Mouse (Mus musculus) ES-E14 (cell line): ENCODE results near the gene Cd200r3. TPM values are rescaled to one million over a fixed set of nuclear protein-coding genes. Genes with fewer than 3 reads are reported as not detected.

Source experiments
- DNase-seq: peaks from one replicate; pipeline ENCODE4 v3.0.0-alpha.2; 2013; ENCODE audit warnings: low read depth, low spot score
- H3K27ac ChIP-seq: 2 replicates; pipeline ENCODE4 v1.5.1; 2012; ENCODE audit warnings: low read depth, mild to moderate bottlenecking, low read length, moderate library complexity, mixed read lengths; ENCODE audit not compliant: poor library complexity, insufficient read depth, severe bottlenecking
- H3K36me3 ChIP-seq: 2 replicates; pipeline ENCODE4 v1.6.1; 2012; ENCODE audit warnings: mild to moderate bottlenecking, low read length, moderate library complexity, mixed read lengths; ENCODE audit not compliant: control insufficient read depth, poor library complexity, insufficient read depth, severe bottlenecking
- H3K4me1 ChIP-seq, 2 experiments: fragments of 150-350 bp in 1 of 2; sonication (generic) in 1 of 2; 2 replicates each; pipeline ENCODE4 v1.6.1; 2012; ENCODE audit warnings: low read length in 2 of 2, mild to moderate bottlenecking in 1 of 2, mixed read lengths in 1 of 2; ENCODE audit not compliant: control insufficient read depth in 2 of 2, insufficient read depth in 2 of 2, poor library complexity in 1 of 2
- H3K4me3 ChIP-seq, 2 experiments: fragments of 150-350 bp in 1 of 2; sonication (generic) in 1 of 2; 2 replicates each; pipeline ENCODE4 v1.5.1; 2012; ENCODE audit warnings: low read length in 2 of 2, low read depth in 1 of 2, mild to moderate bottlenecking in 1 of 2, mixed read lengths in 1 of 2; ENCODE audit not compliant: insufficient read depth in 1 of 2, poor library complexity in 1 of 2, severe bottlenecking in 1 of 2
- H3K9ac ChIP-seq: 2 replicates; pipeline ENCODE4 v1.6.1; 2012; ENCODE audit warnings: low read depth, mild to moderate bottlenecking, low read length, mixed read lengths; ENCODE audit not compliant: poor library complexity, insufficient read depth, severe bottlenecking
- H3K9me3 ChIP-seq: fragments of 150-350 bp; sonication (generic); 2 replicates; pipeline ENCODE4 v1.6.1; 2012; ENCODE audit warnings: low read depth, mild to moderate bottlenecking, low read length; ENCODE audit not compliant: control insufficient read depth, insufficient read depth
- CHD2 ChIP-seq: IDR thresholded peaks from 2 replicates; pipeline ENCODE4 v1.6.1; 2014; ENCODE audit warnings: mild to moderate bottlenecking, low read depth, low read length, inconsistent platforms
- HCFC1 ChIP-seq: IDR thresholded peaks from 2 replicates; pipeline ENCODE4 v1.6.1; 2012; ENCODE audit warnings: low read length, inconsistent platforms, borderline replicate concordance; ENCODE audit not compliant: insufficient read depth
- MAFK ChIP-seq: IDR thresholded peaks from 2 replicates; pipeline ENCODE4 v1.6.1; 2014; ENCODE audit warnings: mild to moderate bottlenecking, low read depth, low read length, inconsistent platforms; ENCODE audit not compliant: insufficient read depth
- ZC3H11A ChIP-seq: IDR thresholded peaks from 2 replicates; pipeline ENCODE4 v1.6.1; 2012; ENCODE audit warnings: low read depth, mild to moderate bottlenecking, inconsistent platforms, low read length, borderline replicate concordance
- ZNF384 ChIP-seq: IDR thresholded peaks from 2 replicates; pipeline ENCODE4 v1.6.1; 2012; ENCODE audit warnings: low read depth, low read length, inconsistent platforms
- in situ Hi-C, 2 experiments: fragments of 600-800 bp; cut with MboI; formaldehyde crosslinking; loops; one replicate each; pipeline ENCODE4 v1.15.1; 2025; ENCODE audit warnings: low sequenced_read_pairs in 2 of 2, inconsistent platforms in 1 of 2; ENCODE audit not compliant: unreplicated experiment in 2 of 2
- total RNA-seq: library from RNA; depleted of rRNA; stranded (reverse); fragments of 300-350 nt; gene quantifications from 2 replicates; pipeline ENCODE4 v1.2.3, GENCODE M21; 2012

Cd200r3 gene
- total RNA-seq, 1 experiment, result not detected

- in situ Hi-C loops, result no loop called here
- Histone ChIP-seq H3K9me3 (no peaks in the 10 kb centered on the region), H3K27ac (no peak overlapping the region), H3K36me3 (no peaks in the 10 kb centered on the region), H3K4me1 (no peaks in the 10 kb centered on the region), H3K9ac (no peak overlapping the region), H3K4me3 (no peak overlapping the region)
- DNase-seq, result no peak
- TF ChIP-seq ZNF384 (no peak), MAFK (no peak), HCFC1 (no peak), ZC3H11A (no peak), CHD2 (no peak)
Measured at GRCm38 (mm10) chr16:44970925-44971324, 27.4 kb downstream of the Cd200r3 start.

- no peaks in the 10 kb centered on the region for H3K9me3 ChIP-seq
- no peak for DNase-seq
- no peaks in the 10 kb centered on the region for H3K4me1 ChIP-seq
- TF ChIP-seq HCFC1 (no peak), ZC3H11A (no peak), CHD2 (no peak), ZNF384 (no peak), MAFK (no peak)
- no peak overlapping the region for H3K4me3 ChIP-seq
- H3K36me3 ChIP-seq, result no peaks in the 10 kb centered on the region
- no peak overlapping the region for H3K27ac ChIP-seq
- in situ Hi-C loops, result no loop called here
- H3K9ac ChIP-seq, result no peak overlapping the region
Measured at GRCm38 (mm10) chr16:44974042-44974441, 30.6 kb downstream of the Cd200r3 start.

- no peak for DNase-seq
- no peak overlapping the region for H3K27ac ChIP-seq
- in situ Hi-C loops, result no loop called here
- TF ChIP-seq ZNF384 (no peak), HCFC1 (no peak), CHD2 (no peak), ZC3H11A (no peak), MAFK (no peak)
- H3K36me3 ChIP-seq, result no peaks in the 10 kb centered on the region
- H3K4me3 ChIP-seq, result no peak overlapping the region
- H3K4me1 ChIP-seq, result no peaks in the 10 kb centered on the region
- H3K9me3 ChIP-seq, result no peaks in the 10 kb centered on the region
- H3K9ac ChIP-seq, result no peak overlapping the region
Measured at GRCm38 (mm10) chr16:44976081-44976480, 32.6 kb downstream of the Cd200r3 start.

- no peak for DNase-seq
- Histone ChIP-seq H3K36me3 (no peaks in the 10 kb centered on the region), H3K27ac (no peak overlapping the region), H3K4me1 (no peaks in the 10 kb centered on the region), H3K9ac (no peak overlapping the region), H3K4me3 (no peak overlapping the region), H3K9me3 (no peaks in the 10 kb centered on the region)
- in situ Hi-C loops, result no loop called here
- TF ChIP-seq MAFK (no peak), HCFC1 (no peak), ZC3H11A (no peak), ZNF384 (no peak)
Measured at GRCm38 (mm10) chr16:44976892-44977633, 33.6 kb downstream of the Cd200r3 start.

- no peak for TF ChIP-seq ZNF384
- no peak overlapping the region for H3K27ac ChIP-seq
- in situ Hi-C loops, result no loop called here
- H3K4me1 ChIP-seq, result no peaks in the 10 kb centered on the region
- DNase-seq, result no peak
- no peaks in the 10 kb centered on the region for H3K36me3 ChIP-seq
- H3K9me3 ChIP-seq, result no peaks in the 10 kb centered on the region
- no peak overlapping the region for H3K4me3 ChIP-seq
- H3K9ac ChIP-seq, result no peak overlapping the region
Measured at GRCm38 (mm10) chr16:44978193-44978592, 34.7 kb downstream of the Cd200r3 start.
